Mouse (Mus musculus) ES-E14 (cell line): Measurements from ENCODE around the gene Gm27021. TPM values are rescaled to one million over a fixed set of nuclear protein-coding genes. Genes with fewer than 3 reads are reported as not detected.
A peak's percentile ranks its signal among the peaks of the same experiment; 100 is the strongest.

Source experiments
- DNase-seq: peaks from one replicate; pipeline ENCODE4 v3.0.0-alpha.2; 2013; ENCODE audit warnings: low read depth, low spot score
- H3K27ac ChIP-seq: 2 replicates; pipeline ENCODE4 v1.5.1; 2012; ENCODE audit warnings: low read depth, mild to moderate bottlenecking, low read length, moderate library complexity, mixed read lengths; ENCODE audit not compliant: poor library complexity, insufficient read depth, severe bottlenecking
- H3K36me3 ChIP-seq: 2 replicates; pipeline ENCODE4 v1.6.1; 2012; ENCODE audit warnings: mild to moderate bottlenecking, low read length, moderate library complexity, mixed read lengths; ENCODE audit not compliant: control insufficient read depth, poor library complexity, insufficient read depth, severe bottlenecking
- H3K4me1 ChIP-seq, 2 experiments: fragments of 150-350 bp in 1 of 2; sonication (generic) in 1 of 2; 2 replicates each; pipeline ENCODE4 v1.6.1; 2012; ENCODE audit warnings: low read length in 2 of 2, mild to moderate bottlenecking in 1 of 2, mixed read lengths in 1 of 2; ENCODE audit not compliant: control insufficient read depth in 2 of 2, insufficient read depth in 2 of 2, poor library complexity in 1 of 2
- H3K4me3 ChIP-seq, 2 experiments: fragments of 150-350 bp in 1 of 2; sonication (generic) in 1 of 2; 2 replicates each; pipeline ENCODE4 v1.5.1; 2012; ENCODE audit warnings: low read length in 2 of 2, low read depth in 1 of 2, mild to moderate bottlenecking in 1 of 2, mixed read lengths in 1 of 2; ENCODE audit not compliant: insufficient read depth in 1 of 2, poor library complexity in 1 of 2, severe bottlenecking in 1 of 2
- H3K9ac ChIP-seq: 2 replicates; pipeline ENCODE4 v1.6.1; 2012; ENCODE audit warnings: low read depth, mild to moderate bottlenecking, low read length, mixed read lengths; ENCODE audit not compliant: poor library complexity, insufficient read depth, severe bottlenecking
- H3K9me3 ChIP-seq: fragments of 150-350 bp; sonication (generic); 2 replicates; pipeline ENCODE4 v1.6.1; 2012; ENCODE audit warnings: low read depth, mild to moderate bottlenecking, low read length; ENCODE audit not compliant: control insufficient read depth, insufficient read depth
- CHD2 ChIP-seq: IDR thresholded peaks from 2 replicates; pipeline ENCODE4 v1.6.1; 2014; ENCODE audit warnings: mild to moderate bottlenecking, low read depth, low read length, inconsistent platforms
- HCFC1 ChIP-seq: IDR thresholded peaks from 2 replicates; pipeline ENCODE4 v1.6.1; 2012; ENCODE audit warnings: low read length, inconsistent platforms, borderline replicate concordance; ENCODE audit not compliant: insufficient read depth
- MAFK ChIP-seq: IDR thresholded peaks from 2 replicates; pipeline ENCODE4 v1.6.1; 2014; ENCODE audit warnings: mild to moderate bottlenecking, low read depth, low read length, inconsistent platforms; ENCODE audit not compliant: insufficient read depth
- ZC3H11A ChIP-seq: IDR thresholded peaks from 2 replicates; pipeline ENCODE4 v1.6.1; 2012; ENCODE audit warnings: low read depth, mild to moderate bottlenecking, inconsistent platforms, low read length, borderline replicate concordance
- ZNF384 ChIP-seq: IDR thresholded peaks from 2 replicates; pipeline ENCODE4 v1.6.1; 2012; ENCODE audit warnings: low read depth, low read length, inconsistent platforms
- in situ Hi-C, 2 experiments: fragments of 600-800 bp; cut with MboI; formaldehyde crosslinking; loops; one replicate each; pipeline ENCODE4 v1.15.1; 2025; ENCODE audit warnings: low sequenced_read_pairs in 2 of 2, inconsistent platforms in 1 of 2; ENCODE audit not compliant: unreplicated experiment in 2 of 2
- total RNA-seq: library from RNA; depleted of rRNA; stranded (reverse); fragments of 300-350 nt; gene quantifications from 2 replicates; pipeline ENCODE4 v1.2.3, GENCODE M21; 2012

Gene Gm27021
- total RNA-seq, 1 experiment, result 0.49 TPM

DNA sequence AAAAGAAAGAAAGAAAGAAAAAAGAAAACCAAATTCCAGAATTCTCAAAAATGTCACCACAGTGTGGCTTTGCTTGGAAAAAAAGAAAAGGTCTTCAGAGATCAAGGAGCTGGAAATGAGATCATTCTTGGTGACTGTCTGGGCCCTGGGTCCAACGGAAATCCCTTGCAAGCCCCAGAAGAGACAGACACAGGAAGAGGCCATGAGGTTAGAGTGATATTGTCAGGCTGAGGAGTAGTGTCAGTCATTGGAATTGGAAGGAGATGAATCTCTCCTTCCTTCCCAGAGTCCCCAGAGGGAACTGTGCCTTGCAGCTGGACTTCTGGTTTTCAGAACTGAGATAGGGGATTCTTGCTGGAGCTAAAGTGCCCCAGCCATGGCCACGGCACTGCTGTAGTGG lies 31.7 kb upstream of the Gm27021 start:
- H3K27ac ChIP-seq, result no peak overlapping the region
- in situ Hi-C loops, result loop anchor here in 1 of 2 experiments (25.0 kb wide), 1 partner anchor 88 kb away; no protein-coding TSS in a partner anchor

DNA sequence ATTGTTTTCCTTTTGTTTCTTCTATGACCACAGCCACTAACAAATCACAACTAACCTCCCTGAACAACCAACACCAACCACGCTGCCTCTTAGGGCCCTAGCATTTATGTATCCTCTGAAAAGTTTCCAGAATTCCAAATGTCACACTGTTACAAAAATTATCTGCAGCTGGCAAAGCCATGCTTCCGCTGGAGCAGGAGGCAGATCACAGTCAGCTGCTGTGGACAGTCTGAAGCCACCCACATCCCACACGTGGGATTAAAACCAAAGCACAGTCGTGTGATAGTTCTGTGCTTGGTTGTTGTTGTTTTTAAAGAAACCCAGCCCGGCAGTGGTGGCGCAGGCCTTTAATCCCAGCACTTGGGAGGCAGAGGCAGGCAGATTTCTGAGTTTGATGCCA lies 31.2 kb upstream of the Gm27021 start:
- Histone ChIP-seq H3K9me3 (no peaks in the 10 kb centered on the region), H3K4me1 (peaks cover 0 to under 1% of the 10 kb centered on the region in 2 experiments; a peak in 1 of 4 replicates), H3K4me3 (no peak overlapping the region), H3K36me3 (no peaks in the 10 kb centered on the region), H3K9ac (no peak overlapping the region), H3K27ac (no peak overlapping the region)
- TF ChIP-seq ZC3H11A (no peak), ZNF384 (no peak), MAFK (no peak), CHD2 (no peak), HCFC1 (no peak)
- in situ Hi-C loops, result loop anchor here in 1 of 2 experiments (25.0 kb wide), 1 partner anchor 88 kb away; no protein-coding TSS in a partner anchor
- no peak for DNase-seq

More for the DNA sequence above, 31.7 kb upstream of the Gm27021 start:
- no peak for DNase-seq
- H3K4me3 ChIP-seq, result no peak overlapping the region
- H3K9me3 ChIP-seq, result no peaks in the 10 kb centered on the region
- H3K9ac ChIP-seq, result no peak overlapping the region
- H3K4me1 ChIP-seq, result no peaks in the 10 kb centered on the region
- TF ChIP-seq ZNF384 (no peak), CHD2 (no peak), ZC3H11A (no peak), MAFK (no peak), HCFC1 (no peak)
- no peaks in the 10 kb centered on the region for H3K36me3 ChIP-seq

DNA sequence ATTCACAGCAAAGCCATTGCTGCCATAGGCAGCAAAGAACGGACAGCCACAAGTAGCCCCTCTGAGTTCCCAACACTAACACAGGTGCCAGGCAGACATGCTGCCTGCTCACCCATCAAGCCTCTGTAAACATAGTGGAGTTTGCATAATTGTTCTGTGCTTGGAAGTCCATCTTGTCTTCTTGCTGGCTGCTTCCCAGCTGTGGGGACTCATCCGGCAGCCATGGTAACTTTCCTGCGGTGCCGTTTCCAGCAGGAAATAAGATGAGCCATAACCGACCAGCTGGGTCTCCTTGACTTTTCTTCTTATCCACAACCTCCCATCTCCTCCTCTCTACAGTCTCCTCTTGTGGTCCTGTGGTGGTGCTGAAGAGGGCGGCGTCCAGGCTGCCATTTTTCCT lies 30.5 kb upstream of the Gm27021 start:
- Histone ChIP-seq H3K9ac (no peak overlapping the region), H3K9me3 (no peaks in the 10 kb centered on the region), H3K27ac (no peak overlapping the region), H3K4me3 (no peak overlapping the region), H3K4me1 (peaks cover 0 to 5% of the 10 kb centered on the region in 2 experiments; a peak in 2 of 4 replicates), H3K36me3 (no peaks in the 10 kb centered on the region)
- in situ Hi-C loops, result loop anchor here in 1 of 2 experiments (25.0 kb wide), 1 partner anchor 89 kb away; no protein-coding TSS in a partner anchor
- TF ChIP-seq MAFK (no peak), HCFC1 (no peak), ZC3H11A (no peak), CHD2 (no peak), ZNF384 (no peak)
- DNase-seq, result no peak

DNA sequence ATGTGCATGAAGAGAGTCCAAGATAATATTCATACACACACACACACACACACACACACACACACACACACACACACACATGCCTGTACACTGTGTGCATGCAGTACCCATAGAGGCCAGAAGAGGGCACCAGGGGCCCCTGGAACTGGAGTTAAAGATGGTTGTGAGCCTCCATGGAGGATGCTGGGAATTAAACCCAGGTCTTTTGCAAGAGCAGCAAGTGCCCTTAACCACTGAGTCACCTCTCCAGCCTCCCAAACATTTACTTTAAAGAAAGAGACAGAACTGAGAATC lies 30.0 kb upstream of the Gm27021 start:
- Histone ChIP-seq H3K27ac (no peak overlapping the region), H3K36me3 (no peaks in the 10 kb centered on the region), H3K4me3 (no peak overlapping the region), H3K4me1 (peaks cover 0 to 5% of the 10 kb centered on the region in 2 experiments; a peak in 2 of 4 replicates), H3K9ac (no peak overlapping the region), H3K9me3 (no peaks in the 10 kb centered on the region)
- peak; percentile 49 for DNase-seq
- TF ChIP-seq HCFC1, result no peak
- no peak for TF ChIP-seq CHD2
- TF ChIP-seq ZNF384, result no peak
- TF ChIP-seq MAFK, result no peak
- 0 out of 2 replicates have a peak, but pooled peaks have one; percentile 15 for TF ChIP-seq ZC3H11A
- in situ Hi-C loops, result loop anchor here in 1 of 2 experiments (25.0 kb wide), 1 partner anchor 89 kb away; no protein-coding TSS in a partner anchor
